Comparison of ENCODE assay signal across 10 mouse cellular contexts in the genomic region with DNA sequence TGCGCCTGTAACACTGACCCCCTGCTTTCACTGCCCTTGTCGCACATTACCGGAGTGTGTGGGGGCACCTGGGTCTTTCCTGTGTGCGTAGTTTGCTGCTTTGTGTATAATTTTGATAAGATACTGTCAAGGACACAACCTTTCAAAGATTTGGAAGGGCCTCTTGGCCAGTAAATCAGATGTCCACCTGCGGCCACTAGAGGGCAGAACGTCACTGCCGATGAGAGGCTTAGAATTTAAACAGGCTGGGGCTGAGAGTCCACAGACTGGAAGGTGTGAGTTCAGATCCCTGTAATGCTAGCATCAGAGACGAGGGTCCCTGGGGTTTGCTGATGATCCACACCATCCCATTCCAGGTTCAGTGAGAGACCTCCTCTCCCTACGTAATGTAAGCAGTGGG. TPM values are rescaled to one million over a fixed set of nuclear protein-coding genes. Genes with fewer than 3 reads are reported as not detected.
DNase-seq lines count a peak whose midpoint lies in the region; ATAC-seq and TF ChIP-seq lines count a peak whose summit lies in the region.
"Had no signal": no experiment of that assay in that cellular context is flagged by ENCODE, and none has a peak within 500 bp of the region (broad histone marks: within the 10 kb centered on the region; RNA-seq: fewer than 3 reads in every experiment).

No protein-coding gene starts in this region.

- H3K4me1 ChIP-seq in liver, embryonic 12.5 days: peaks cover 40% of the 10 kb centered on the region
- peaks cover 3% of the 10 kb centered on the region; the same call in 1 of the 2 replicates for H3K4me1 ChIP-seq in bone marrow, adult 2 months (ENCODE audit: control insufficient read depth, insufficient read depth, low read length)
- H3K4me1 ChIP-seq in embryonic fibroblast, embryonic 13.5 days (ENCODE audit: control insufficient read depth, insufficient read depth, low read length): peaks cover 13% of the 10 kb centered on the region; the same call in 1 of the 2 replicates
- H3K4me1 ChIP-seq in lung, embryonic 16.5 days (replicated peaks; ENCODE audit: control insufficient read depth, insufficient read depth, low read length): peaks cover 7% of the 10 kb centered on the region; the same call in 1 of the 2 replicates

- DNase-seq in liver: peak; percentile 78
- DNase-seq in induced T-regulatory cell, adult 2 months (ENCODE audit: low read depth): peak; percentile 85
- DNase-seq in ovary, postnatal 14 days (ENCODE audit: low spot score): peak; percentile 73
- DNase-seq in thymus, postnatal 36 days: peak; percentile 70 to 74

- no peaks in the 10 kb centered on the region for H3K9me3 ChIP-seq in liver, embryonic 12.5 days (replicated peaks)
- H3K9me3 ChIP-seq in lung, embryonic 16.5 days (ENCODE audit: control insufficient read depth, low read length): no peaks in the 10 kb centered on the region
- H3K9me3 ChIP-seq: lung, embryonic 15.5 days had no signal

- H3K4me3 ChIP-seq in liver, embryonic 12.5 days: no peak overlapping the region
- H3K4me3 ChIP-seq in bone marrow, adult 2 months (replicated peaks; ENCODE audit: control insufficient read depth, low read depth, low read length): no peak overlapping the region
- H3K4me3 ChIP-seq in embryonic fibroblast, embryonic 13.5 days (ENCODE audit: insufficient read depth, low read length): no peak overlapping the region
- H3K4me3 ChIP-seq in lung, embryonic 16.5 days (ENCODE audit: low read length): no peak overlapping the region
- H3K4me3 ChIP-seq: erythroblast, embryonic 14.5 days; lung, embryonic 15.5 days had no signal

- peak; percentile 81 for TF ChIP-seq CTCF in bone marrow, adult 2 months (IDR thresholded peaks at IDR 0.05; ENCODE audit: control insufficient read depth, insufficient read depth, low read length)
- 0 out of 2 replicates have a peak, but pooled peaks have one; percentile 52 for TF ChIP-seq CTCF in embryonic fibroblast, embryonic 13.5 days (IDR thresholded peaks at IDR 0.05; ENCODE audit: borderline replicate concordance, insufficient read depth, low read length)

- ATAC-seq in liver, embryonic 12.5 days: no peak
- ATAC-seq in lung, embryonic 16.5 days (ENCODE audit: low read depth): peak; percentile 26; the same call in 1 of the 2 replicates

- no peak overlapping the region for H3K9ac ChIP-seq in liver, embryonic 12.5 days
- no peak overlapping the region for H3K9ac ChIP-seq in lung, embryonic 16.5 days (ENCODE audit: low read length)
- H3K9ac ChIP-seq: lung, embryonic 15.5 days had no signal

- H3K27ac ChIP-seq in liver, embryonic 12.5 days: no peak overlapping the region
- no peak overlapping the region for H3K27ac ChIP-seq in bone marrow, adult 2 months (ENCODE audit: control insufficient read depth, insufficient read depth, low read depth, low read length, poor library complexity)
- H3K27ac ChIP-seq in embryonic fibroblast, embryonic 13.5 days (ENCODE audit: insufficient read depth, low read length): no peak overlapping the region
- H3K27ac ChIP-seq in lung, embryonic 16.5 days (ENCODE audit: low read length): no peak overlapping the region
- H3K27ac ChIP-seq: lung, embryonic 15.5 days had no signal

- 22% methylated on average over 9 of the region's 9 CpGs for whole genome bisulfite sequencing in liver, embryonic 12.5 days (ENCODE audit: insufficient replicate concordance)
- WGBS in bone marrow, adult 2 months: 34% methylated on average over 9 of the region's 9 CpGs
- 27% methylated on average over 9 of the region's 9 CpGs for WGBS in lung, embryonic 16.5 days

- no peak for TF ChIP-seq POLR2A in bone marrow, adult 2 months (IDR thresholded peaks at IDR 0.05; ENCODE audit: borderline replicate concordance, control insufficient read depth, low read depth, low read length)
- no peak for TF ChIP-seq POLR2A in embryonic fibroblast, embryonic 13.5 days (IDR thresholded peaks at IDR 0.05; ENCODE audit: low read depth, low read length)

- no peak overlapping the region for H3K4me2 ChIP-seq in liver, embryonic 12.5 days
- no peak overlapping the region for H3K4me2 ChIP-seq in lung, embryonic 16.5 days (ENCODE audit: low read depth, low read length)
- H3K4me2 ChIP-seq: lung, embryonic 15.5 days had no signal

- H3K27me3 ChIP-seq in liver, embryonic 12.5 days (replicated peaks): no peaks in the 10 kb centered on the region
- no peaks in the 10 kb centered on the region for H3K27me3 ChIP-seq in lung, embryonic 16.5 days (ENCODE audit: control insufficient read depth, insufficient read depth, low read depth, low read length)
- H3K27me3 ChIP-seq: lung, embryonic 15.5 days had no signal

- peaks cover 48% of the 10 kb centered on the region for H3K36me3 ChIP-seq in liver, embryonic 12.5 days
- peaks cover 28% of the 10 kb centered on the region for H3K36me3 ChIP-seq in lung, embryonic 16.5 days (ENCODE audit: control insufficient read depth, insufficient read depth, low read length)

RNA-seq across cellular contexts. Expression of a gene that starts 13.5 kb away (rescaled TPM):
- 69.1 and 70.9 TPM in 2 replicates for polyA plus RNA-seq in liver, embryonic 12.5 days (2016; fragmentation: Nextera tagmentation; extraction: Ambion mirVana)
- 10.6 and 16.0 TPM in 2 replicates for polyA plus RNA-seq in bone marrow, adult 2 months (2011; ENCODE audit: insufficient read depth, insufficient read length, low replicate concordance, missing spikeins)
- polyA plus RNA-seq in embryonic fibroblast, embryonic 13.5 days (2011; ENCODE audit: insufficient read length, low read depth, missing spikeins): 439 and 601 TPM in 2 replicates
- polyA plus RNA-seq in lung, embryonic 16.5 days (2015; fragmentation: Nextera tagmentation; extraction: Ambion mirVana): 308 and 326 TPM in 2 replicates

RNA-seq across cellular contexts. Expression of a gene that starts 16.0 kb away (rescaled TPM):
- 8.5 and 8.6 TPM in 2 replicates for polyA plus RNA-seq in liver, embryonic 12.5 days (2016; fragmentation: Nextera tagmentation; extraction: Ambion mirVana)
- polyA plus RNA-seq in bone marrow, adult 2 months (2011; ENCODE audit: insufficient read depth, insufficient read length, low replicate concordance, missing spikeins): 13.8 and 18.2 TPM in 2 replicates
- polyA plus RNA-seq in embryonic fibroblast, embryonic 13.5 days (2011; ENCODE audit: insufficient read length, low read depth, missing spikeins): 15.1 and 17.5 TPM in 2 replicates
- 28.7 and 31.9 TPM in 2 replicates for polyA plus RNA-seq in lung, embryonic 16.5 days (2015; fragmentation: Nextera tagmentation; extraction: Ambion mirVana)

RNA-seq across cellular contexts. Expression of a gene that starts 16.3 kb away (rescaled TPM):
- polyA plus RNA-seq in liver, embryonic 12.5 days (2016; fragmentation: Nextera tagmentation; extraction: Ambion mirVana): 31.6 and 38.7 TPM in 2 replicates
- polyA plus RNA-seq in bone marrow, adult 2 months (2011; ENCODE audit: insufficient read depth, insufficient read length, low replicate concordance, missing spikeins): 31.8 and 44.8 TPM in 2 replicates
- polyA plus RNA-seq in embryonic fibroblast, embryonic 13.5 days (2011; ENCODE audit: insufficient read length, low read depth, missing spikeins): 33.0 and 38.0 TPM in 2 replicates
- polyA plus RNA-seq in lung, embryonic 16.5 days (2015; fragmentation: Nextera tagmentation; extraction: Ambion mirVana): 72.5 and 77.8 TPM in 2 replicates

RNA-seq across cellular contexts. Expression of a gene that starts 25.1 kb away (rescaled TPM):
- polyA plus RNA-seq in liver, embryonic 12.5 days (2016; fragmentation: Nextera tagmentation; extraction: Ambion mirVana): 26.6 and 26.9 TPM in 2 replicates
- 13.9 and 19.1 TPM in 2 replicates for polyA plus RNA-seq in bone marrow, adult 2 months (2011; ENCODE audit: insufficient read depth, insufficient read length, low replicate concordance, missing spikeins)
- 41.5 and 64.3 TPM in 2 replicates for polyA plus RNA-seq in embryonic fibroblast, embryonic 13.5 days (2011; ENCODE audit: insufficient read length, low read depth, missing spikeins)
- polyA plus RNA-seq in lung, embryonic 16.5 days (2015; fragmentation: Nextera tagmentation; extraction: Ambion mirVana): 93.7 and 97.1 TPM in 2 replicates

RNA-seq across cellular contexts. Expression of a gene that starts 25.8 kb away (rescaled TPM):
- 3.0 and 4.1 TPM in 2 replicates for polyA plus RNA-seq in liver, embryonic 12.5 days (2016; fragmentation: Nextera tagmentation; extraction: Ambion mirVana)
- polyA plus RNA-seq in bone marrow, adult 2 months (2011; ENCODE audit: insufficient read depth, insufficient read length, low replicate concordance, missing spikeins): 8.6 and 14.3 TPM in 2 replicates
- polyA plus RNA-seq in embryonic fibroblast, embryonic 13.5 days (2011; ENCODE audit: insufficient read length, low read depth, missing spikeins): 15.4 and 16.9 TPM in 2 replicates
- 9.2 TPM in 2 replicates for polyA plus RNA-seq in lung, embryonic 16.5 days (2015; fragmentation: Nextera tagmentation; extraction: Ambion mirVana)
